Mouse (Mus musculus): ENCODE measurements at regions not wholly inside any gene's neighbourhood (a gene's known extent, or its start where the extent isn't known, plus 50 kb on each side); places are given as distances from the start of the nearest gene placed in this dataset.

- 81% methylated on average over 5 of the region's 5 CpGs for WGBS
- Histone ChIP-seq H3K27ac (no peak overlapping the region), H3K9ac (no peak overlapping the region), H3K4me3 (no peak overlapping the region), H3K9me3 (replicated peaks) (no peaks in the 10 kb centered on the region), H3K36me3 (no peaks in the 10 kb centered on the region), H3K27me3 (no peaks in the 10 kb centered on the region), H3K4me2 (no peak overlapping the region), H3K4me1 (replicated peaks) (no peaks in the 10 kb centered on the region)
- ATAC-seq (replicated peaks; ENCODE audit: insufficient number of reproducible peaks, insufficient read depth, low FRiP score, low read depth) = no peak
Measured at GRCm38 (mm10) chr11:7508861-7509260, 295.1 kb upstream of the Igfbp3 start.

GRCm38 (mm10) chr11:7506421-7506945 lies 292.8 kb upstream of the Igfbp3 start:
- Histone ChIP-seq H3K27ac (no peak overlapping the region), H3K36me3 (no peaks in the 10 kb centered on the region), H3K27me3 (no peaks in the 10 kb centered on the region), H3K4me1 (replicated peaks) (no peaks in the 10 kb centered on the region), H3K4me3 (no peak overlapping the region), H3K9me3 (replicated peaks) (no peaks in the 10 kb centered on the region), H3K4me2 (no peak overlapping the region), H3K9ac (no peak overlapping the region)
- 47% methylated on average over 7 of the region's 7 CpGs for WGBS
- ATAC-seq (replicated peaks; ENCODE audit: insufficient number of reproducible peaks, insufficient read depth, low FRiP score, low read depth) = no peak

- no peaks in the 10 kb centered on the region for H3K27me3 ChIP-seq
- H3K36me3 ChIP-seq = no peaks in the 10 kb centered on the region
- ATAC-seq (replicated peaks; ENCODE audit: insufficient number of reproducible peaks, insufficient read depth, low FRiP score, low read depth) = peak; percentile 53; the same call in 1 of the 2 replicates
- no peaks in the 10 kb centered on the region for H3K4me1 ChIP-seq (replicated peaks)
- H3K9ac ChIP-seq = no peak overlapping the region
- H3K4me2 ChIP-seq = no peak overlapping the region
- no peak overlapping the region for H3K4me3 ChIP-seq
- no peaks in the 10 kb centered on the region for H3K9me3 ChIP-seq (replicated peaks)
- WGBS = 70% methylated on average over 10 of the region's 10 CpGs
- no peak overlapping the region for H3K27ac ChIP-seq
Measured at GRCm38 (mm10) chr11:7504651-7505321, 291.1 kb upstream of the Igfbp3 start.

- no peak for ATAC-seq (replicated peaks; ENCODE audit: insufficient number of reproducible peaks, insufficient read depth, low FRiP score, low read depth)
- no peak overlapping the region for H3K4me2 ChIP-seq
- 63% methylated on average over 2 of the region's 2 CpGs for WGBS
- no peak overlapping the region for H3K4me3 ChIP-seq
- H3K36me3 ChIP-seq = no peaks in the 10 kb centered on the region
- no peaks in the 10 kb centered on the region for H3K27me3 ChIP-seq
- no peak overlapping the region for H3K9ac ChIP-seq
- no peaks in the 10 kb centered on the region for H3K4me1 ChIP-seq (replicated peaks)
- no peaks in the 10 kb centered on the region for H3K9me3 ChIP-seq (replicated peaks)
- H3K27ac ChIP-seq = no peak overlapping the region
Measured at GRCm38 (mm10) chr11:7502679-7503078, 289.0 kb upstream of the Igfbp3 start.

- ATAC-seq (replicated peaks; ENCODE audit: insufficient number of reproducible peaks, insufficient read depth, low FRiP score, low read depth) = no peak
Measured at GRCm38 (mm10) chr11:7502045-7502444, 288.3 kb upstream of the Igfbp3 start.

GRCm38 (mm10) chr11:7497803-7498202 lies 284.1 kb upstream of the Igfbp3 start:
- Histone ChIP-seq H3K4me2 (no peak overlapping the region), H3K27ac (no peak overlapping the region), H3K36me3 (no peaks in the 10 kb centered on the region), H3K9ac (no peak overlapping the region), H3K9me3 (replicated peaks) (no peaks in the 10 kb centered on the region), H3K4me1 (replicated peaks) (no peaks in the 10 kb centered on the region), H3K4me3 (no peak overlapping the region), H3K27me3 (no peaks in the 10 kb centered on the region)
- 54% methylated on average over 6 of the region's 6 CpGs for WGBS
- no peak for ATAC-seq (replicated peaks; ENCODE audit: insufficient number of reproducible peaks, insufficient read depth, low FRiP score, low read depth)

More at GRCm38 (mm10) chr11:7502045-7502444, 288.3 kb upstream of the Igfbp3 start:
- Histone ChIP-seq H3K9ac (no peak overlapping the region), H3K4me1 (replicated peaks) (no peaks in the 10 kb centered on the region), H3K27ac (no peak overlapping the region), H3K27me3 (no peaks in the 10 kb centered on the region), H3K9me3 (replicated peaks) (no peaks in the 10 kb centered on the region), H3K4me2 (no peak overlapping the region), H3K36me3 (no peaks in the 10 kb centered on the region), H3K4me3 (no peak overlapping the region)
- WGBS = 70% methylated on average over 2 of the region's 2 CpGs

GRCm38 (mm10) chr11:7473832-7474545 lies 260.3 kb upstream of the Igfbp3 start:
- peak; percentile 50; the same call in 1 of the 2 replicates for ATAC-seq (replicated peaks; ENCODE audit: insufficient number of reproducible peaks, insufficient read depth, low FRiP score, low read depth)
- Histone ChIP-seq H3K27me3 (no peaks in the 10 kb centered on the region), H3K4me3 (no peak overlapping the region), H3K36me3 (no peaks in the 10 kb centered on the region), H3K9ac (no peak overlapping the region), H3K4me1 (replicated peaks) (peaks cover 15% of the 10 kb centered on the region), H3K9me3 (replicated peaks) (no peaks in the 10 kb centered on the region), H3K27ac (peak overlapping the region; percentile 39), H3K4me2 (no peak overlapping the region)
- 28% methylated on average over 7 of the region's 7 CpGs for WGBS

GRCm38 (mm10) chr11:7465522-7465921 lies 251.8 kb upstream of the Igfbp3 start:
- no peaks in the 10 kb centered on the region for H3K27me3 ChIP-seq
- H3K27ac ChIP-seq = no peak overlapping the region
- H3K9me3 ChIP-seq (replicated peaks) = no peaks in the 10 kb centered on the region
- 79% methylated on average over 1 of the region's 1 CpGs for WGBS
- ATAC-seq (replicated peaks; ENCODE audit: insufficient number of reproducible peaks, insufficient read depth, low FRiP score, low read depth) = no peak
- no peak overlapping the region for H3K9ac ChIP-seq
- no peaks in the 10 kb centered on the region for H3K36me3 ChIP-seq
- H3K4me2 ChIP-seq = no peak overlapping the region
- H3K4me1 ChIP-seq (replicated peaks) = 0 out of 2 replicates have a peak, but pooled peaks cover 8% of the 10 kb centered on the region
- H3K4me3 ChIP-seq = no peak overlapping the region

- H3K4me2 ChIP-seq = no peak overlapping the region
- 0 out of 2 replicates have a peak, but pooled peaks cover 8% of the 10 kb centered on the region for H3K4me1 ChIP-seq (replicated peaks)
- no peaks in the 10 kb centered on the region for H3K27me3 ChIP-seq
- H3K4me3 ChIP-seq = no peak overlapping the region
- ATAC-seq (replicated peaks; ENCODE audit: insufficient number of reproducible peaks, insufficient read depth, low FRiP score, low read depth) = no peak
- H3K36me3 ChIP-seq = no peaks in the 10 kb centered on the region
- no peaks in the 10 kb centered on the region for H3K9me3 ChIP-seq (replicated peaks)
- 43% methylated on average over 6 of the region's 6 CpGs for WGBS
- no peak overlapping the region for H3K27ac ChIP-seq
- no peak overlapping the region for H3K9ac ChIP-seq
Measured at GRCm38 (mm10) chr11:7461956-7462771, 248.4 kb upstream of the Igfbp3 start.

GRCm38 (mm10) chr11:7451756-7452155 lies 238.0 kb upstream of the Igfbp3 start:
- Histone ChIP-seq H3K9me3 (replicated peaks) (no peaks in the 10 kb centered on the region), H3K4me2 (no peak overlapping the region), H3K9ac (no peak overlapping the region), H3K4me1 (replicated peaks) (no peaks in the 10 kb centered on the region), H3K36me3 (no peaks in the 10 kb centered on the region), H3K4me3 (no peak overlapping the region), H3K27me3 (no peaks in the 10 kb centered on the region), H3K27ac (no peak overlapping the region)
- 68% methylated on average over 4 of the region's 4 CpGs for WGBS
- no peak for ATAC-seq (replicated peaks; ENCODE audit: insufficient number of reproducible peaks, insufficient read depth, low FRiP score, low read depth)

- no peak overlapping the region for H3K9ac ChIP-seq
- no peak for ATAC-seq (replicated peaks; ENCODE audit: insufficient number of reproducible peaks, insufficient read depth, low FRiP score, low read depth)
- H3K4me3 ChIP-seq = no peak overlapping the region
- H3K36me3 ChIP-seq = no peaks in the 10 kb centered on the region
- WGBS = 93% methylated on average over 8 of the region's 8 CpGs
- H3K27ac ChIP-seq = no peak overlapping the region
- H3K27me3 ChIP-seq = no peaks in the 10 kb centered on the region
- no peaks in the 10 kb centered on the region for H3K4me1 ChIP-seq (replicated peaks)
- H3K9me3 ChIP-seq (replicated peaks) = no peaks in the 10 kb centered on the region
- H3K4me2 ChIP-seq = no peak overlapping the region
Measured at GRCm38 (mm10) chr11:7444494-7444893, 230.8 kb upstream of the Igfbp3 start.

All from heart, embryonic 15.5 days (tissue).